Mouse (Mus musculus) MEL (cell line): ENCODE data around the gene E2f2.
A peak's percentile ranks its signal among the peaks of the same experiment; 100 is the strongest.

Experiments
- CTCF ChIP-seq, 3 experiments: IDR thresholded peaks in 2 of 3; conservative IDR thresholded peaks in 1 of 3; 2 replicates each; pipeline ENCODE4 v1.5.1; 2011 to 2012; ENCODE audit warnings: low read length in 3 of 3, low read depth in 2 of 3, mild to moderate bottlenecking in 2 of 3, improper control_type of control experiment in 1 of 3, inconsistent platforms in 1 of 3, mixed read lengths in 1 of 3, moderate library complexity in 1 of 3; ENCODE audit not compliant: control insufficient read depth in 1 of 3, insufficient read depth in 1 of 3, poor library complexity in 1 of 3, severe bottlenecking in 1 of 3
- E2F4 ChIP-seq: IDR thresholded peaks from 2 replicates; pipeline ENCODE4 v1.6.1; 2011; ENCODE audit warnings: low read depth, low read length, improper control_type of control experiment, borderline replicate concordance
- EP300 ChIP-seq, 2 experiments: IDR thresholded peaks; 2 replicates each; pipeline ENCODE4 v1.6.1; 2011; ENCODE audit warnings: improper control_type of control experiment in 2 of 2, low read length in 2 of 2, low read depth in 1 of 2, mild to moderate bottlenecking in 1 of 2
- ETS1 ChIP-seq: IDR thresholded peaks from 2 replicates; pipeline ENCODE4 v1.6.1; 2012; ENCODE audit warnings: low read depth, mild to moderate bottlenecking, inconsistent platforms, low read length, improper control_type of control experiment, moderate library complexity
- GABPA ChIP-seq: IDR thresholded peaks from 2 replicates; pipeline ENCODE4 v1.6.1; 2012; ENCODE audit warnings: low read depth, mild to moderate bottlenecking, inconsistent platforms, low read length, improper control_type of control experiment, moderate library complexity
- MAX ChIP-seq: IDR thresholded peaks from 2 replicates; pipeline ENCODE4 v1.6.1; 2011; ENCODE audit warnings: low read length, improper control_type of control experiment
- MXI1 ChIP-seq: IDR thresholded peaks from 2 replicates; pipeline ENCODE4 v1.6.1; 2011; ENCODE audit warnings: mild to moderate bottlenecking, low read depth, low read length, improper control_type of control experiment
- POLR2A ChIP-seq, 2 experiments: IDR thresholded peaks; 2 replicates each; pipeline ENCODE4 v1.6.1; 2011 to 2012; ENCODE audit warnings: low read length in 2 of 2, mild to moderate bottlenecking in 2 of 2, control low read depth in 1 of 2, improper control_type of control experiment in 1 of 2, low read depth in 1 of 2, moderate library complexity in 1 of 2; ENCODE audit not compliant: control insufficient read depth in 1 of 2, insufficient read depth in 1 of 2, poor library complexity in 1 of 2
- POLR2AphosphoS5 ChIP-seq: IDR thresholded peaks from 2 replicates; pipeline ENCODE4 v1.6.1; 2012; ENCODE audit warnings: low read depth, borderline replicate concordance, mild to moderate bottlenecking, inconsistent platforms, low read length, moderate library complexity, mixed read lengths
- TBP ChIP-seq: IDR thresholded peaks from 2 replicates; pipeline ENCODE4 v1.8.0; 2011; ENCODE audit warnings: low read depth, low read length, improper control_type of control experiment
- TCF12 ChIP-seq: IDR thresholded peaks from 2 replicates; pipeline ENCODE4 v1.6.1; 2014; ENCODE audit warnings: low read depth, mild to moderate bottlenecking, inconsistent platforms, low read length, improper control_type of control experiment, moderate library complexity
- USF2 ChIP-seq, 2 experiments: IDR thresholded peaks; 2 replicates each; pipeline ENCODE4 v1.6.1; 2011 to 2012; ENCODE audit warnings: improper control_type of control experiment in 2 of 2, low read length in 2 of 2, borderline replicate concordance in 1 of 2, inconsistent platforms in 1 of 2, low read depth in 1 of 2, mild to moderate bottlenecking in 1 of 2; ENCODE audit not compliant: insufficient read depth in 1 of 2

- no peak for TF ChIP-seq TBP
- TF ChIP-seq USF2 (IDR thresholded peaks at IDR 0.05; ENCODE audit: borderline replicate concordance in 1 of 2, insufficient read depth in 1 of 2, low read depth in 1 of 2, low read length in 2 of 2): no peak
- TF ChIP-seq E2F4: no peak
- no peak for TF ChIP-seq CTCF (IDR thresholded peaks at IDR 0.05 in 2 of 3, conservative IDR thresholded peaks at IDR 0.05 in 1 of 3; ENCODE audit: control insufficient read depth in 1 of 3, insufficient read depth in 1 of 3, low read depth in 2 of 3, low read length in 3 of 3, poor library complexity in 1 of 3, severe bottlenecking in 1 of 3)
- TF ChIP-seq MXI1: no peak
- TF ChIP-seq POLR2A (IDR thresholded peaks at IDR 0.05; ENCODE audit: control insufficient read depth in 1 of 2, insufficient read depth in 1 of 2, low read depth in 1 of 2, low read length in 2 of 2, poor library complexity in 1 of 2): no peak
- TF ChIP-seq TCF12: peak; percentile 77
- TF ChIP-seq GABPA: no peak
- 0 out of 2 replicates have a peak, but pooled peaks have one; percentile 29 for TF ChIP-seq ETS1
- no peak for TF ChIP-seq POLR2AphosphoS5
- peak; percentile 39 to 56 for TF ChIP-seq EP300 (IDR thresholded peaks at IDR 0.05; ENCODE audit: low read depth in 1 of 2, low read length in 2 of 2)
- no peak for TF ChIP-seq MAX
Observed at GRCm38 (mm10) chr4:136127670-136128069, 44.5 kb upstream of the E2f2 start.
